Mouse (Mus musculus): ENCODE results near the gene Suclg2. TPM values are rescaled to one million over a fixed set of nuclear protein-coding genes. Genes with fewer than 3 reads are reported as not detected.

Suclg2 gene
- total RNA-seq, 1 experiment from 2014 or later = 153 TPM

- DNase-seq = no peak
Measured at GRCm38 (mm10) chr6:95700191-95700590, 18.4 kb downstream of the Suclg2 start.

DNA sequence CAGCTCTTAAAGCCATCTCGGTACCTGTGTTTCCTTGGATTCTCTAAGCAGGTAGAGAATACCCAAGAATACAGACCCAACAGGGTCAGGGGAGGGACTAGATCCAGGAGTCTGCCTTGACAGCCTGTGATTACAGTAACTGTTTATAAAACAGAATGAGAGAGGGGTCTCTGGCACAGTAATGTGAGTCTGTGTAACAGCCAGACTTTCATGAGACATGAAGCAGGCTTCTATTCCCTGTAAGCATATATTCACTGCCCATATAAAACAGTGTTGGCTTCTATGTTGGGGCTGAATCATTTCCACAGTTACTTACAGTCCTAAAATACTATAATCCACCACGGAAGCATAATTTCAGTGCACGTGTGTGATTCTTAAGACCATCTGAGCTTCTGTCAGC, 19.3 kb downstream of the Suclg2 start:
- DNase-seq = no peak

DNA sequence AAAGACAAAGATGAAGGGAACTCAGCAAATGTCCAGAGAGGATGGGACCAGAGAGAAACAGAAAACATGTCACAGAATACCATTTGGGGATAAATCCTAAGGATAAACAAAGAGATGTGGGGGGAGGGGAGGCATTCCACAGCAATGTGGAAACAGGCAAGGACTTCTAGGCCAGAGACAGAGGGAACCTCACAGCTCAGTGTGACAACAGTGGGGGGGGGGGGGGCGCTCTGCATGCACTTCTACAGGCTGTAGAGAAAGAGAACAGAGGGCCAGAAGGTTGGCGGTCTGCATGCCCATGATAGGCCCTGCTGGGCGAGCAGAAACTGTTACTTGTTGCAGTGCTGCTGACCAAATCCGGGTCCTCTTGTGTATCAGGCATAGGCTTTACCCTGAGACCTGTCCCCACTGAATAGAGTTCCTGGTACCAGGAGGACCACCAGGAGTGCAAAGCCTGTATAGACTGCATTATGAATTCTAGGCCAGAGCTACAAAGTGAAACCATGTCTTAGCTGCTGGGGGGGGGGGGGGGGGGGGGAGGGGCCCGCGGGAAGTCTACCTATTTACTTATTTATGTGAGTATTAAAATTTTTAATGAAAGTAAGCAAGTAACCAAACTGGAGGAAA, 20.0 kb downstream of the Suclg2 start:
- DNase-seq = no peak

DNA sequence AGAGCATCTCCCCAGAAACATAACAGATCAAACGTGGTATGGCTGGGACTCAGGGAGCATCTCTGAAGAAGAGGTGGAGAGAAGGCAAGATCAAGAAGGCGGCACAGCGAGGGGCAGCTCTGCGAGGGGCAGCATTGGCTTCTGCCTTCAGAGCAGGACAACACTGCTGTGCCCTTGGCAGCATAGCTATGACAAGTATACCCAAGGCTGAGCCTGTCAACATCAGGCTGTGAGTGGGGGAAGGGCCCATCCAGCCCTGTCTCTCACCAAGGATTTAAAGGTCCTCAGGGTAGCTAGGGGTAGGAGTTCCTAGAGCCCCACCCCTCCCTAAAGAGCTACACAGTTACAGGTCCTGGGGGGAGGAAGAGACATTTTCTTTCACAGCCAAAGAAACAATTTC, 23.7 kb downstream of the Suclg2 start:
- peak; percentile 29 for DNase-seq

GRCm38 (mm10) chr6:95685242-95685641, 33.4 kb downstream of the Suclg2 start:
- DNase-seq = no peak

DNA sequence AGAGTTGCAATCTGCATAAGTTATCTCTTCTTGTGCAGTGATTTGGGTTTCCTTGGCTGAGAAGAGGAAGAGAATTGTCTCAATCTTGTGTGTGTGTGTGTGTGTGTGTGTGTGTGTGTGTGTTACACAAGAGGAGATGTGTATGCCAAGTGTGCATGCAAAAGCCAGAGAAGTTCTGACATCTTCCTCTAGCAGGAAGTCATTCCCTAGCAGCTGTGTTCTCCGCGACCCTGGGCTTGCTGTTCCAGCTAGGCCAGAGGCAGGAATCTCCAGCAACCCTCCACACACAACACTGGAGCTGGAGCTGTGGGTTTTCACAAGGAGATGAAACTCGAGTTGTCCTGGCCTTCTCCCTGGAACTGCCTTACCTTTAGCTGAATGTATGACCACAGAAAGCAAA, 38.9 kb downstream of the Suclg2 start:
- DNase-seq = no peak

DNA sequence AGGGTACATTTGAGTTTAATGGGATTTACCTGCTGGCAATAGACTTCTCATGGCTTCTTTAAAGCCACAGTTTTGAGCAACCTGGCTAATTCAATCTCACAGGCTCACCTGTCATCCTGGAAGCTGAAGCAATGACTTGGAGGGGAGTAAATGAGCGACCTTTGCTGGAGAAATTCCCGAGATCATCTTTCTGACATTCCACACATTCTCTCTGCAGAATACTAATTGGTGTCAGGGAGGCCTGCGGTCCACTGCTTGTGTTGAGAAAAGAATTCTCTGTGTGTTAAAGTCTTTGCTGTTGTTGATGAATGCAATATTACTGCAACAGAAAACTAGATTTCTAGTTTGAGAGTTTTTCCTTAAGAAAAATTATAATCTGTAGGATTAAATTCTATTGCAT, 39.3 kb downstream of the Suclg2 start:
- DNase-seq = no peak

- DNase-seq = no peak
Measured at GRCm38 (mm10) chr6:95676951-95677350, 41.6 kb downstream of the Suclg2 start.

GRCm38 (mm10) chr6:95676439-95676838, 42.2 kb downstream of the Suclg2 start:
- DNase-seq = no peak

- DNase-seq = no peak
Measured at GRCm38 (mm10) chr6:95675059-95675705, 43.4 kb downstream of the Suclg2 start.

DNA sequence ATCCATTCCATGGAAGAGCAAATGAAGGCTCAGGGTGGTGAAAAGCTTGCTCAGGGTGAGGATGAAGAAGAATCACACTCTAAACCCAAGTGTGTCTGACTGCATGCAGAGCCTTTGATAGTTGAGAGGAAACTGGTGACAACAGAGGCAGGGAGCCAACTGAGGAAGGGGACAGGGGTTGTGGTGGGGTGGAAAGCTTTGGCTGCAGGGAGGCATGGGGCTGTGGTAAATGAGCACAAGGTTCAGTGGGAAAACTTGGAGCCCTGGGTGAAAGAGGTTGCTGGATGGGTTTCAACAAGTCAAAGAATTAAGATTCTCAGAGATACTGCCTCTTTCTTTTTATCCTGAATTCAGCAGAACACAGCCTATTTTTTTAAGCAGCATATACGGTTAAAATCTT, 43.9 kb downstream of the Suclg2 start:
- DNase-seq = no peak

DNA sequence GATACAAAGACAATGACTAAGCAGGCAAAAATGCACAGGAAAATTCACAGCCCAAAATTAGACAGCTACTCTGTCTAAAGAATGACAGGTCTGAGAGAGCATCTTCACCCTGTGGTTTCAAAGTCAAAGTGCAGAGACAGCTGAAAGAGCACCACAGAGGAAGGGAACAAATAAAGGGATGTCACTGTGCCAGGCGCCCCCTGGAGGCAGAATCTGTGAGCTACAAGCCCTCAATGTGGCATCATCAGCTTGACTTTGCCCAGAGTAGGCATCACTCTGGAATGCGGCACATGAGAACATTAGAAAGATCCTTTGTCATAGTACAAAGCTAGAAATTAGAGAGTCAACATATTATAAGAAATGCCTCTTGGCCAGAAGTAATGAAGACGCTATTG, 49.3 kb downstream of the Suclg2 start:
- peak; percentile 62 for DNase-seq

- no peak for DNase-seq
Measured at GRCm38 (mm10) chr6:95668629-95669334, 49.8 kb downstream of the Suclg2 start.

- no peak for DNase-seq
Measured at GRCm38 (mm10) chr6:95657671-95658070, 60.9 kb downstream of the Suclg2 start.

DNA sequence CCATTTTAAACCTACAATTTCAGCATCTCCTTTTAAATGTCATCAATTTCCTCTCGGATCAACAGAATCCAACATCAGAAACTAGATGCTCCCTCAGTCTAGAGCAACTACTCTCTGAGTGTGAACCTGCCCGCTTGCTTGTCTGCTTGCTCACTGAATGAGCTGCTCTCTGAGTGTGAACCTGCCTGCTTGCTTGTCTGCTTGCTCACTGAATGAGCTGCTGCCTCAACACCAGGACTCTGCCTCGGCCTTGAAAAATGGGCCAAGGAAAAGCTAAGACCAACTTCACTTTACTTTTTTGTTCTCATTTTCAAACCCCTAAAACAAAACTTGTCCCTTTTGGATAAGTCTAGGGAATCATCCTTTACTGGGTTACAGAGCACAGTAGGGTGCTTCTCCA, 64.9 kb downstream of the Suclg2 start:
- no peak for DNase-seq

GRCm38 (mm10) chr6:95652774-95653173, 65.8 kb downstream of the Suclg2 start:
- DNase-seq = no peak

DNA sequence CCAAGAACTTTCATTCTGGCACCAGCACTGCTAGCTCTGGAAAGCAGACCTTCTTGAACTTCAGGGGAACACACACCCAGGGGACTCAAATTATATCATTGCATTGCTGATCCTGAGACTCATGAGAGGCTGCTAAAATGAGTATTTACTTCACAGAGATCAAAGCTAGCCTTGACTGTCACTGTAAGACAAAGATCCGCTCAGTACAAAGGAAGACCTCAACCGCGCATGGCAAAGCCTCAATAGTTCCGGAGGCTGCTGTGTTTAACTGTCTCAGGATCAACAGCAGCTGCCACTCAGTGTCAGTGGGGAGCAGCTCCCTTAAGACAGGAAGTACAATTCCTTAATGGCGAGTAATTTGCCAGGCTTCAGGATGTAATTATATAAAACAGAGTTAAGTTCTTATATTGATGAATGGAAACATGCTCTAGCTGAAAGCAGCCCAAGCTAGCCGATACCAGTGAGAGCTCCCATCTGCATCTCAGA, 67.2 kb downstream of the Suclg2 start:
- no peak for DNase-seq

DNA sequence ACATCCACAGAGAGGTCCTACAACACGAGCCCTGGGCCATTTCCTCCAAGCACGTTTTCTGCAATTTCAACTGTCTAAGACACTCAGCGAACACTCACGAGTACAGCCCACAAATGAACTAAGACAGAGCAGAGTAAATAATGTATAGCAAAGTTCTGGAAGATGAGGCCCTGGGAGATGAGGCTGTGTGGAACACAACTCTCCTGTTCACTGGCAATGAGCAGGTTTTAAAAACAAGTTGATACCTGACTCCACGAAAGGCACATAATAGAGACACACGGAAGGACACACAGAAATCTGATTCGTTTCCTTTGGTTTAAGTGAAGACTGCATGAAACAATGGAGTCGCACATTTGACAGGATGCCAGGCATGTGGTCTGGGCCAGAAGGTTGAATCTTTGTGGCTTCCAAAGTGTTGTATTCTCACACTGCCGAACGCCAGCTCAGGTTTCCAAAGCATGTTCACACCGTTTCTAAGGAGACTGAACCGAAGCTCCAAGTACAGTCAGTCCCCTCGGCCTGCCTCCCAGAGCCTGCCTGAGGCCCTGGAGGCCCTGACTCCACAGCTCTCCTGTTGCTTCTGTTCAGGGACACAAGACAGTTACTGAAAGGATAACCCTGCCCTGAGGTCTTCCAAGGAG, 68.4 kb downstream of the Suclg2 start:
- no peak for DNase-seq

DNA sequence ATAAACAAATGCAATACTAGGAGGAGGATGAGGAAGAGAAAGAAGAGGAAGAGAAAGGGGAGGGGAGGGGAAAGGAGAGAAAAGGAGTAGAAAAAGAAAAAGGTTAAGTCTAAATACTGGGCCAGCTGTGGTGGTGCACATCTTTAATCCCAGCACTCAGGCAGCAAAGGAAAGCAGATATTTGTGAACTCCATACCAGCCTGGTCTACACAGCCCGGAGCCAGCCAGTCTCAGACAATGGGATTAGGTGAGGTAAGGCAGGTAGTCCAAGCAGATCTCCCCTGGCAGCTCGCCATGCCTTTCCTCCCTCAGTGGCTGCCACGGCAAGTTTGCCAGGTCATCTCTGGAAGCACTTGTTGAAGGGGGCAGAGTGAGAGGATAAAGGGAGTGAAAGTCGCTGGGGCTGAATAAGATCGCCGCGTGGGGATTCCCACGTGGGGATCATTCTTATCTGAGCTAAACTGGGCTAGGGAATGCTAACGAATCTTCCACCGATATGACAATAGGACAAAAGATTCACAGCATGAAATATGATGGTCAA, 69.4 kb downstream of the Suclg2 start:
- no peak for DNase-seq

- no peak for DNase-seq
Measured at GRCm38 (mm10) chr6:95637416-95637815, 81.2 kb downstream of the Suclg2 start.

DNA sequence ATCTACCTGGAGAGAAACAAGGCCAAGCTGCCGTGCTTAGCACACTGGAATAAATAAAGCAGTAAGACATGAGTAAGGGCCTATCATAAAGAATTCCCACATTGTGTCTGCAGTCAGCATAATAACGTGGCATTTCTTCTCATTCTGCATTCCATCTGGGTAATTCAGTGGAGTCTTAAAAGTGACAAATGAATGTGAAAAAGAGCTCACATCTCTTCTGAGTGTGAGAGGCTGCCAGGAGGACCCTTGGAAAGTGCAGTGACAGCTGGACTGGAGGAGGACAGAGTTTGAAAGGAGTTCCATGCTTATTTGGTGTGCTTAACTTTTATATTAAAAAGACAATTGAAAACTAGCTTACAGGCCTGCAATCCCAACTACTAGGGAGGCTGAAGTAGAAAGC, 83.2 kb downstream of the Suclg2 start:
- DNase-seq = no peak

- no peak for DNase-seq
Measured at GRCm38 (mm10) chr6:95629071-95629470, 89.5 kb downstream of the Suclg2 start.

- peak; percentile 29 for DNase-seq
Measured at GRCm38 (mm10) chr6:95621821-95622220, 96.8 kb downstream of the Suclg2 start.

Measured in adrenal gland, postnatal 25 days (tissue).